Mouse (Mus musculus): ENCODE measurements at regions not wholly inside any gene's neighbourhood (a gene's known extent, or its start where the extent isn't known, plus 50 kb on each side); places are given as distances from the start of the nearest gene placed in this dataset.
A peak's percentile ranks its signal among the peaks of the same experiment; 100 is the strongest.

DNA sequence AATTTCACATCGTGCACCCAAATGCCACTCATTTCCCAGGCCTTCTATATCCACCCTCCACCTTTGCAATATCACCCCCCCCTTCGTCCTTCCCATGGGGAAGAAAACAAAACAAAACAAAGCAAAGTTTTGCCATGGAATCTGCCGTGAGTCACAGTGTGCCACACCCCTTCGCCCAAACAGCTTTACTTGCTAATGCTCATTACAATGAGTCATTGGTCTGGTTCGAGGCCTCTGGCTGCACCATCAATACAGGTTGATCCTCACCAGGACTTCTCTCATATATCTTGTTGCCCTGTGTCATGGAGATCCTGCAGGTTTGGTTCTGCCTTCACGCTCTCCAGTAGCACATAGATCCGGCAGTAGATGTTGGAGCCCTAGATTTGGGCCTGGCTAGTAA is 660.3 kb upstream of the Zeb2 start:
- 90% methylated on average over 7 of the region's 7 CpGs for WGBS
- no peaks in the 10 kb centered on the region for H3K36me3 ChIP-seq
- no peak for DNase-seq (ENCODE audit: low spot score)
- H3K4me3 ChIP-seq = no peak overlapping the region
- H3K9me3 ChIP-seq = no peaks in the 10 kb centered on the region
- H3K27me3 ChIP-seq (ENCODE audit: insufficient read depth, poor library complexity, severe bottlenecking) = no peaks in the 10 kb centered on the region
- H3K4me1 ChIP-seq (replicated peaks) = no peaks in the 10 kb centered on the region; the same call in 1 of the 2 replicates
- no peak overlapping the region for H3K27ac ChIP-seq

DNA sequence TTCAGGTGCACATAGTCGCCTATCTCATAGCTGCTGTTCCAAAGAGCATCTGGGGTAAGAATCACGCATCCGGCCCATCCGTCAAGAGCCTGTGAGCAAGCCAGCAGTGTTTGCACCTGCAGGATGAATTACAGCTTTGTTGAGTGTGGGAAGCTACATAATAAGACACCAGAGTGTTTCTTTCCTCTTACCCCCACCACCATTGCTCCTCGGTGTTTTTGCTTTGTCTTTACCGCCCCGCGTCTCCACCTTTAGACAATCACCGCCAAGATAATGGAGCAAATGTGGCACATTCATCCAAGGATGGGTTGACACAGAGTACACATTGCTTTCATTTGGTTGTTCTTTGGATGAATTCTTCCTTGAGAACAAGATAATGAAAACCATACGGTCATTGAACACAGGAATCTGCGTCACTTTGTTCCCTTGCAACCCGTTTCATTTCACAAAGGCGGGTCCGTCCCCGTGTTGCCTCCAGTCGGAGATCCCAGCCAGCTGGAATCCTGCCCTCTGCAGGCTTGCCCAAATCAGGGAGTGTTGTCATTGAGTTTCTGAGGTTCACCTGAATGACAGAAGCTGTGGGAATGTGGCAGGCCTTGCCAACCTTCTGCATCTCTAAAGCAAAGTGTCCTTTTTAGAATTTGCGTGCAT is 659.4 kb upstream of the Zeb2 start:
- no peaks in the 10 kb centered on the region for H3K36me3 ChIP-seq
- no peaks in the 10 kb centered on the region for H3K9me3 ChIP-seq
- peak overlapping the region; percentile 41 for H3K27ac ChIP-seq
- no peaks in the 10 kb centered on the region; the same call in 1 of the 2 replicates for H3K4me1 ChIP-seq (replicated peaks)
- H3K27me3 ChIP-seq (ENCODE audit: insufficient read depth, poor library complexity, severe bottlenecking) = no peaks in the 10 kb centered on the region
- H3K4me3 ChIP-seq = peak overlapping the region; percentile 18
- DNase-seq (ENCODE audit: low spot score) = peak; percentile 46
- WGBS = 41% methylated on average over 17 of the region's 17 CpGs

DNA sequence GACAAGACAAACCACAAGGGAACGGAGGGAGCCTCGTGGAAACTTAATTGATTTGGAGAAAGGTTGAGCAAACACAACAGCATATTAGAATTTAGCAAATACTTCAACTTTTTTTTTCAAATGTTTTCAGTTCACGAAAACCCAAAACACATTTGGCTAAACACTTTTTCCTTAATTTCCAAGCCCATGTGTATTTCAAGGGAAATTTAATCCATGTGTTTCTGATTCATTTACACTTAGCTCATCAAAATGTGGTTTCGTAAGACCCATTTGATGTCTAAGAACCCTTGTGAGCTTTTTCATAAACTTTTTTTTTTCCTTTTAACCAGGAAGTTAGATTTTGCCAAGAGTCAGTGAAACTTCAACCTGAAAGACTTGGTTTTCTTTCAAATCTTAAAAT is 658.5 kb upstream of the Zeb2 start:
- H3K4me1 ChIP-seq (replicated peaks) = no peaks in the 10 kb centered on the region; the same call in 1 of the 2 replicates
- no peak overlapping the region for H3K4me3 ChIP-seq
- H3K36me3 ChIP-seq = no peaks in the 10 kb centered on the region
- no peaks in the 10 kb centered on the region for H3K9me3 ChIP-seq
- no peaks in the 10 kb centered on the region for H3K27me3 ChIP-seq (ENCODE audit: insufficient read depth, poor library complexity, severe bottlenecking)
- 77% methylated on average over 4 of the region's 4 CpGs for WGBS
- no peak for DNase-seq (ENCODE audit: low spot score)
- no peak overlapping the region for H3K27ac ChIP-seq

DNA sequence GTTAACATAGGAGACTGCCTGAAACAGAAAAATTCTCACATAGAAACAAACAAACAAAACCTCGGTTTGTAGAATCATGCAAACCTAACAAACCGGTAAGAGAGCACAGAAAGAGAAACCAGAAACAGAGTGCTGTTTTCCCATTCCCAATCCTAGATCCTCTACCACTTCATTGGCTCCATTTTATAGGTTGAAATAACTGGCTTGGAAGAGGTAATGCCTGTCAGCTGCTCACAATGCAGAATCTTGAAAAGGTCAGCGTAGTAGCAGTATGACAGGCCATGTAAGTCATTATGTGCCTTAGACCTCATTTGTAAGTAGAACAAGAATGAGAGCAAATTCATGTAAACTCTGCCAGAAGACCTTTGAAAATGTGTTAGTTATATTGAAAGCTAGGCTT is 657.2 kb upstream of the Zeb2 start:
- Histone ChIP-seq H3K9me3 (no peaks in the 10 kb centered on the region), H3K27me3 (ENCODE audit: insufficient read depth, poor library complexity, severe bottlenecking) (no peaks in the 10 kb centered on the region), H3K36me3 (no peaks in the 10 kb centered on the region), H3K4me1 (replicated peaks) (no peaks in the 10 kb centered on the region; the same call in 1 of the 2 replicates), H3K27ac (no peak overlapping the region), H3K4me3 (no peak overlapping the region)
- DNase-seq (ENCODE audit: low spot score) = no peak
- 84% methylated on average over 3 of the region's 3 CpGs for WGBS

DNA sequence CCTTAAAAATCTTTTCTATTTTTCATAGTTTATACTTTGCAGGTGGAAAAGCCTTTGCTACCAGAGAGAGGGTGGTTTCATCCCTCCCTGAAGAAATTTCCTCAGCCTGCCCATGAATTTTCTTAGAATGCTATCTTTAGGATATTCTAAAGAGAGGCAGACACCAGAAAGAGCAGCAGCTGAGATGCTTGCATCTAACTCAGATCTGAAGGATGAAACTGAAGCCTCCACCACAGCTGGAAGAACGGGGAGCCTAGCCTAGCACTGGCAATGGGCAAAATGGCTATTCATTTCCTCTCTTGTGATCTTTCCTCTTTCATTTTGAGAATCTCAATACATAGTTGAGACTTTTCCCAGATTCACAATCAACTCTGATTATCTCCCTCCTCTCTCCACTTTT is 640.0 kb upstream of the Zeb2 start:
- WGBS = 80% methylated on average over 1 of the region's 1 CpGs
- no peaks in the 10 kb centered on the region for H3K36me3 ChIP-seq

DNA sequence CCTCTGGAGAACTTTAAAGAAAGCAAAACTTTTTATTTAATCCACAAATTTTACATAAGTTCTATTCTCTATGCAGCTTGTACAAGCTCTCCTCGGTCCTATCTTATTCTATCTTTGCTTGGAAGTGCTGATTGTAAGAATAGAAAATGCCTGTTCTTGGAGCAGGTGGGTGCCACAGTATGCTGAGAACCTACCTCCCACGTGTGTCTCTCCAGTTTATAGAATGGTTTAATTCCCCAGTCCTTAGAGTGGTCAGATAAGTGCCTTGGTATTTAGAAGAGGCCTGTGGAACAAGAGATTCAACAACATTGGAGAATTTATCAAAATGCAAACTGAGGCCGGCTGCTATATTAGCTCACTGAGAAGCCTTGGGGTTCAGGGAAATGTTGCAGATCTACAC is 639.2 kb upstream of the Zeb2 start:
- DNase-seq (ENCODE audit: low spot score) = no peak
- no peak overlapping the region for H3K27ac ChIP-seq
- no peaks in the 10 kb centered on the region for H3K9me3 ChIP-seq
- WGBS = 81% methylated on average over 3 of the region's 3 CpGs
- H3K4me3 ChIP-seq = no peak overlapping the region
- H3K27me3 ChIP-seq (ENCODE audit: insufficient read depth, poor library complexity, severe bottlenecking) = no peaks in the 10 kb centered on the region
- no peaks in the 10 kb centered on the region for H3K4me1 ChIP-seq (replicated peaks)
- H3K36me3 ChIP-seq = no peaks in the 10 kb centered on the region

More for the DNA sequence above, 640.0 kb upstream of the Zeb2 start:
- H3K4me3 ChIP-seq = no peak overlapping the region
- DNase-seq (ENCODE audit: low spot score) = no peak
- no peaks in the 10 kb centered on the region for H3K4me1 ChIP-seq (replicated peaks)
- H3K27ac ChIP-seq = no peak overlapping the region
- H3K27me3 ChIP-seq (ENCODE audit: insufficient read depth, poor library complexity, severe bottlenecking) = no peaks in the 10 kb centered on the region
- no peaks in the 10 kb centered on the region for H3K9me3 ChIP-seq

DNA sequence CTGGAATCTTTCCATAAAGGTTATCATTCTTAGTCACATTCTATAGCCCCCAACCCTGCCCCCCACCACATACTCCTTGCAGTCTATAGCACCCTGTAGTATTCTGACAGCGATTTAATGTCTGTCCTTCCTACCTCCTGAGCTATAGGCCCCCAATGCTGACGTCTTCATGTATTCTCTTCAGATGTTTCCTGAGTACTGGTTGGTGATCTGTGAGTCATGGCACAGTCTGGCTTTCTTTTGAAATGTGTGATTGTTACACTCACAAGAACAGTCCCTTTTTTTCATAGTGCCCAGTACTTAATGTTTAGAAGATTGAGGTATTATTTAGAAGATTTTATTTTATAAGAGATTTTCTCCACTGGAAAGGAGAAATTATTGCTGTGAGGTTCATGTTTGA is 634.6 kb upstream of the Zeb2 start:
- no peak for DNase-seq (ENCODE audit: low spot score)
- no peaks in the 10 kb centered on the region for H3K36me3 ChIP-seq
- no peaks in the 10 kb centered on the region for H3K9me3 ChIP-seq
- no peak overlapping the region for H3K27ac ChIP-seq
- no peaks in the 10 kb centered on the region for H3K4me1 ChIP-seq (replicated peaks)
- no peaks in the 10 kb centered on the region for H3K27me3 ChIP-seq (ENCODE audit: insufficient read depth, poor library complexity, severe bottlenecking)
- WGBS = 57% methylated on average over 2 of the region's 2 CpGs
- no peak overlapping the region for H3K4me3 ChIP-seq

DNA sequence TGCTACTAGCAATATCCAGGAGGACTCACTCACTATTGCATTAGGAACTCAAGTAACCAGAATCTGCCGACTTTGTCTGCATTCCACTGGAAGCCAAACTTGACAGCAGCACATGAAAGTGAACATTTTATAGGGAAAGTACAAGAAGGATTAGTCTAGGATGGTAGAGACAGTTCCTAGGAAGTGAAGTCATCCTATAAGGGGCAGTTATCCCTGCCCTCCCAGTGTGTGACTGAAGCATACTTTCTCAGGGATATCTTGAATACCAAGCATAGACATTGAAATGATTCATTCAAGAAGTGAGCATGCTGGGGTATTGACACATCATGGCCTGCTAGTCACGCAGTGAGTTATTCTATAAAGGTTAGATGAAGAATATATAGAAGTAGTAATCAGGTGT is 632.2 kb upstream of the Zeb2 start:
- Histone ChIP-seq H3K36me3 (no peaks in the 10 kb centered on the region), H3K27me3 (ENCODE audit: insufficient read depth, poor library complexity, severe bottlenecking) (no peaks in the 10 kb centered on the region), H3K4me3 (no peak overlapping the region), H3K27ac (no peak overlapping the region), H3K4me1 (replicated peaks) (no peaks in the 10 kb centered on the region), H3K9me3 (no peaks in the 10 kb centered on the region)
- 79% methylated on average over 2 of the region's 2 CpGs for WGBS
- no peak for DNase-seq (ENCODE audit: low spot score)

DNA sequence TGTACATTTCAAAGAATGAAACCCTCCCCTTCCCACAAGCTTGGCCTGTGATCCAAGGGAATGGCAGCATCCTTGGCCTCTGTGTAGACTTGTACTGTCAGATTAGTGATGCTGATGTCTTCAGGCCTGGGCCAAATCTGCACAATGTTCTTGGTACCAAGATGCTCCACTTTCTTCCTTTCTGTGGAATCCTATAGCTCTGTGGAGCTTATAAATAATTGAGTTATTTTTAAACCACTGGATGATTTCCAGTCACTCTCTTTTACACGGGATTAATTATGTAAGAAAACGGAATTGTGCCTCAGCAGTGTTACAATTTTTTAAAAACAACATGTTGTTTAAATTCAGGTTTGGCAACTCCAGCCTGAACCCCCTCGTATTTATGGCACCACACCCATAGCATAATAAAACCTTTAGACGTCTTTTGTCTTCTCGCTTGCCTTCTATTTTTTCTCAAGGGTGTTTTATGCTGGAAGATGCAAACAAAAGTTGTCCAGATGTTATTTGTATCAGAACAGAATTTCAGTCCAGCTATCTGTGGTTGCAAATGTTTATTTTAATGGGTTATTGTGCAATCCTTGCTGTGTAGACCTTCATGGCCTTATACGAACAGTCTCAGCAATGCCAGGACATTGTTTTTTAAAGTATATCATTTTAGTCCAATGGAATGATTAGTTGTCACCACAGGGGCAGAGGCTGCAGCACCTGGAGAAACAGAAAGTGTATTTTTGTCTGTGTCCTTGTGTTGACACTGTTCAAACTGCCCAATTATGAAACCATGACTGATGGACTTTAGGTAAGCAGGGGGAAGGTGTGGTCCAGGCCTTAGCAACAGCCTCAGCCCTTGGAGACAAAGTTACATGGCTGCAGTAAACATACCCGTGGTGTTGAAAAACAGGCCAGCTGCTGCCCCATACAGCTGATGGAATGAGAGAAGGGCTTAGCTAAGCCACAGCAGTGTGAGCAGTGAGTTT is 630.4 kb upstream of the Zeb2 start:
- Histone ChIP-seq H3K27me3 (ENCODE audit: insufficient read depth, poor library complexity, severe bottlenecking) (no peaks in the 10 kb centered on the region), H3K9me3 (no peaks in the 10 kb centered on the region), H3K4me1 (replicated peaks) (no peaks in the 10 kb centered on the region), H3K27ac (no peak overlapping the region), H3K4me3 (no peak overlapping the region), H3K36me3 (no peaks in the 10 kb centered on the region)
- 83% methylated on average over 7 of the region's 7 CpGs for WGBS
- no peak for DNase-seq (ENCODE audit: low spot score)

DNA sequence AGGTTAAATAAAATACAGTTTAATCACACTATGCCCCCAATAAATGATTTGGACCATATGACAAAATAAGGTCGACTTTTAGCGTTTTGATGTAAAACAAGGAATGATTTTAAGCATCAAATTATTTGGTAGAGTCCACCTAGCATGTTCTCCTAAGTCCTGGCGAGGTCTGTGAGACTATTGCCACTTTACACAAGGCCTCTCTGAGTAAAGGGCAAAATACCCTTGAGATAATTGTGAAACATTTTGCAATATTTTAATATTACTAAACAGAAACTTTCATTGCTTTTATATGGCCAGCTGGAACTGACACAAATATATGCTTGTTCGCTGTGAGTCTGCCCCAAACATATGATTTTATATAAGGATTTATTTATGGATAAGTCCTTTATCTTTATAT is 629.4 kb upstream of the Zeb2 start:
- no peaks in the 10 kb centered on the region for H3K4me1 ChIP-seq (replicated peaks)
- H3K9me3 ChIP-seq = no peaks in the 10 kb centered on the region
- no peaks in the 10 kb centered on the region for H3K27me3 ChIP-seq (ENCODE audit: insufficient read depth, poor library complexity, severe bottlenecking)
- H3K4me3 ChIP-seq = no peak overlapping the region
- 88% methylated on average over 4 of the region's 4 CpGs for WGBS
- H3K27ac ChIP-seq = no peak overlapping the region
- no peak for DNase-seq (ENCODE audit: low spot score)
- H3K36me3 ChIP-seq = no peaks in the 10 kb centered on the region

DNA sequence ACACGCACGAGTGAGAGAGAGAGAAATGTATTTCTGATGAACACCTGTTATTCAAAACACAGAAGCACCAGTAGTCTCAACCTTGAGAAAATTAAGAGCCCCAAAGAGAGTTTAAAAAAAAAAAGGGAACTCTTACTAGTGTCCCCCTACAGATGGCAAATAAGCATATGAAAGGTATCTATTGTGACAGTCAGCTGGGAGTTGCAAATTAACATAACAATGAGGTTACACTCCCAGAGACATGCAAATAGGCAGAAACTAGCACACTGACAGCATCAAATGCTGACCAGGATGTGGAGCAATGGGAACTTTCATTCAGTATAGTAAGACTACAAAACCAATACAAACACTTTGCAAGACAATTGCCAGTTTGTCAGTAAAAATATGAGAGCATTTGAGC is 619.1 kb upstream of the Zeb2 start:
- Histone ChIP-seq H3K27ac (no peak overlapping the region), H3K4me3 (no peak overlapping the region), H3K4me1 (replicated peaks) (no peaks in the 10 kb centered on the region), H3K36me3 (no peaks in the 10 kb centered on the region), H3K9me3 (no peaks in the 10 kb centered on the region), H3K27me3 (ENCODE audit: insufficient read depth, poor library complexity, severe bottlenecking) (no peaks in the 10 kb centered on the region)
- WGBS = 42% methylated on average over 2 of the region's 2 CpGs
- no peak for DNase-seq (ENCODE audit: low spot score)

DNA sequence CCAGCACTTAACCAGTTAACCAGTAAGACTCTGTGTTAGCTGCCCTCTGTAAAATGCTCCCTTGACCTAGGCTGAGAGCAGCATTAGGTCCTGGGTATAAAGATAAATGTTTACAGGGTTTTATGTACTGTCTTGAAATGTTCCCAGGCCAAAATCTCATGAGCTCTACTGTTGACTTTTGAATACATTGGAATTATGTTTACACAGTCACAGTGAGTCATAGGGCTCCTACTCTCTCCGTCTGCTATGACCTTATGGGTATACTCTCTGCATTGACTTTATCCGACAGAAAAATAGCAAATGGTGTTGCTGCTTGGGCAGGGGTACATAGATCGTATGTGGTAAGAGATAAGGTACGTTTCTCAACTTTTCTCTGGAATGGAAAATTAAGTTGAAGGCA is 596.8 kb upstream of the Zeb2 start:
- 90% methylated on average over 4 of the region's 4 CpGs for WGBS
- no peaks in the 10 kb centered on the region for H3K4me1 ChIP-seq (replicated peaks)
- no peaks in the 10 kb centered on the region for H3K27me3 ChIP-seq (ENCODE audit: insufficient read depth, poor library complexity, severe bottlenecking)
- no peak overlapping the region for H3K4me3 ChIP-seq
- DNase-seq (ENCODE audit: low spot score) = no peak
- no peaks in the 10 kb centered on the region for H3K36me3 ChIP-seq
- no peaks in the 10 kb centered on the region for H3K9me3 ChIP-seq
- H3K27ac ChIP-seq = no peak overlapping the region

DNA sequence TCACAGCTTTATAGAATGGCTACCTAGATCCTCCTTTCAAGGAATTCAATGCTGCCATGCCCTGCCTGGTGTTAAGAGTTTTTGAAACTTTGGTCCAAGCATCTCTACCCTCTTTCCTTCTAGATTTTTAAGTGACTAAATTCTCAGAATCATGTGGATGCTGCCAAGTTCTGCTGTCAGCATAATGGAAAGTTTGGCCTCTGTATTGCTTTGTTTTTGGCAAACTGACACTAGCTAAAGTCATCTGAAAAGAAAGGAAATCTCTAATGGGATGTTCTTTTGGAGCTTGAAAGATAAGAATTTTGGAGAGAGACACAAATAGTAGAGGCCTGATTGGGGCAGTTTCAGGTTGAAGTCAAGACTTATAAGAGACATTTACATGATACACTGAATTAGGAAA is 589.8 kb upstream of the Zeb2 start:
- no peaks in the 10 kb centered on the region for H3K9me3 ChIP-seq
- no peaks in the 10 kb centered on the region for H3K27me3 ChIP-seq (ENCODE audit: insufficient read depth, poor library complexity, severe bottlenecking)
- no peaks in the 10 kb centered on the region for H3K36me3 ChIP-seq
- no peak overlapping the region for H3K27ac ChIP-seq
- DNase-seq (ENCODE audit: low spot score) = no peak
- no peak overlapping the region for H3K4me3 ChIP-seq
- H3K4me1 ChIP-seq (replicated peaks) = 0 out of 2 replicates have a peak, but pooled peaks cover 5% of the 10 kb centered on the region

Data from hindbrain, embryonic 10.5 days (tissue).